Mouse (Mus musculus) WW6 (cell line): ENCODE measurements around the gene Ppox.
A peak's percentile ranks its signal among the peaks of the same experiment; 100 is the strongest.
"Not testable (repeated sequence)": the region's sequence is repeated elsewhere in the genome, so short reads cannot be mapped to it uniquely, and the experiment has no call there.

Experiments used
- DNase-seq: peaks from one replicate; pipeline ENCODE4 v3.0.0-alpha.2; 2013; ENCODE audit warnings: low read depth, low spot score

Ppox gene

DNA sequence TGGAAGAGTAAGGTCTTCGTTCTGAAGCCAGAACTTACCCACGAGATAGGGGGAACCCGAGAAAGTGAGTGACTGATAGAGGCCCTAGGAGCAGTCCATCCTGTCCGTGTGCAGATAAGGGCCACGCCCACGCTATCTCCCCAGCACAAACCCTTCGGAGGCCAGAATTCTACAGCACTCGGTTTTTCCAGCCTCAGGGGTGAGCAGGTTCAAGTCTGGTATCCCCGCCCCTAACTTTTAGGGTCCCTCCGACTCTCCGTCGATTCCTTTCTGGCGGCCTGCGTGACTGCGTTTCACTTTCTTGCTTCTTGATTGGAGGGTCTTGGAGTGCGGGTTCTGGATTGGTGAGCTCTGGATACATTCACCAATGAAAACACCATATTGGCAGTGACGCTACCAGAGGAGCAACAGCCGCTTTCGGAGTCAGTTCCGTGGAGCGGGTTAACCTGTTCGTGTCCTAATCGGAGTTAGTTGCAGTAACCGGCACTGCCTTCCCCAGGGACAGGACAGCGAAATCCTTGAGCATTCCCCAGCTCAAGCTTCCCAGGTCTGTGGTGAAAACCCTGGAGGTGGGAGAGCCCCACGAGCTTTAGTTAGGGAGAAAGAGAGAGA is at the start of gene Ppox:
TSS of gene Ppox (minus strand) at position 271 of the 612 bp plus-strand sequence.
- peak; percentile 87 for DNase-seq

GRCm38 (mm10) chr1:171330216-171330560 is 49.2 kb upstream of the Ppox start:
- no peak for DNase-seq

GRCm38 (mm10) chr1:171329433-171330215 is 48.6 kb upstream of the Ppox start:
- DNase-seq: peak; percentile 70

DNA sequence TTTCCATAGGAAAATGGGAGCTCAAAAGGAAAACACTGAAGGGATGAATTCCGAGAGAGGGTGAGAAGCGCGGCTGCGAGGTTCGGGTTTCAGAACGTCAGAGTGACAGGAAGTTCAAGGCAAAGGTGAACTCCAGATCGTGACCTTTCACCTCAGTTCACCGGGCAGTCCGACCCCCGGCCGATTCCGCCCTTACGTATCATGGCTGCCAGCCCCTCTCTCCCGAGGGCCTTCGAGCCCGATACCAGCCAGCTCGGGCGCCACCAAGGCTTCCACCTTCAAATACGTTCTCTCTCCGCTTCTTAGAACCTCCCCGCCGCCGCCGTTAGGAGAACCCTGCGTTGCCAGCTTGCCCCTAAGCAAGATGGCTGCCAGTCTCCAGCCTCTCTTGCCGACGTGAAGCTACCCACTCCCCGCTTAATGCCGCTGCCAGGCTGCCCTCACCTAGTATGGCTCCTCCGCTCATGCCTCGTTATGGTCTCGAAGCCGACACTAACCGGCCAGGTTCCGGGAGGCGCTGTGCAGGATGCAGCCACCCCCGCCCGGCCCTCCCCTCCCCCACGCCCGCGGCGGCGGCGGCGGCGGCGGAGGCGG is 48.0 kb upstream of the Ppox start, which contains the start of gene Dedd:
TSS of gene Dedd (plus strand) at position 307 of the 594 bp plus-strand sequence.
- DNase-seq: peak; percentile 71

DNA sequence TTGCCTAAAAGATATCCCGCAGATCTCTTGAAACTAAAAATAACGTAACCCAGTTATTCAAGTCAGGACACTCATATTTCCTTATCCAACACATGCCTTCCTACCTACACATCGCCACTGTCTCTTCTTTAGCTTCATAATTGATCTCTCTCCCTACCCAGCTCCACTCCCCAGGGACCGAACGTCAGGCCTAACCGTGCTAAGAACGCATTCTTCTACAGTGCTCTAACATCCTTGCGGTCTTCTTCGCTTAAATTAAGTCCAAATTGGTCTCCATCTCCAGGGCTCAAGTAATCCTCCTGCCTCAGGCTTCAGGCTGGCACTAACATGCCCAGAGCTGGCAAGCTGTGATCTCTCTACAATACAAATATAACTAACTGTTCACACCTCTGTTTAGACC is 47.3 kb upstream of the Ppox start:
- no peak for DNase-seq

DNA sequence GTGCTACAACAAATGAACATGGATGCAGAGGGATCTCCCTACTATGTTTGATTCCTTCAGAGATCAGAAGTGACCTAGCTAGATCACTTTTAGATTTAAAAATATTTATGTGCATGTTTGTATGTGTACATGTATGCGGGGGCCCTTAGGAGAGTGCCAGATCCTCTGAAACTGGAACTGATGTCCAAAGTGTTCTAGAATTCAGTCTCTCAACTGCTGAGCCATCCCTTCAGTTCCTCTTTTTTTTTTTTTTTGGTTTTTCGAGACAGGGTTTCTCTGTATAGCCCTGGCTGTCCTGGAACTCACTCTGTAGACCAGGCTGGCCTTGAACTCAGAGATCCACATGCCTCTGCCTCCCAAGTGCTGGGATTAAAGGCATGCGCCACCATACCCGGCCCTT is 45.6 kb upstream of the Ppox start:
- DNase-seq: not testable (repeated sequence)

DNA sequence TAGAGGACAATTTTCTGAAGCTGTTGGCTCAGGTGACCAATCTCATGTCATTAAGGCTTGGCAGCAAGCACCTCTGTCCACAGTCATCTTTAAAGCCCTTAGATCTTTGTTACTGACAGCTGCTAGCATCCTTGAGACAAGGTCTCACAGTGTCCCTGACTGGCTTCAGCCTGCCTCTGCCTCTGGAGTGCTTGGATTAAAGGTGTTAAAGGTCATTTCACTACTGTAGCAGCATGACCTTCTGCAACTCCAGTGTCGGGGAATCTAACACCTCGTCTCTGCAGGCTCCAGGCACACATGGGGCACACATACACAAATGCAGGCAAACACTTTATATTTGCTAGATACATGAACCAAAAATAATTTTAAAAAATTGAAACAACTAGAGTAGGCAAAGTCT is 44.6 kb upstream of the Ppox start:
- DNase-seq: no peak

DNA sequence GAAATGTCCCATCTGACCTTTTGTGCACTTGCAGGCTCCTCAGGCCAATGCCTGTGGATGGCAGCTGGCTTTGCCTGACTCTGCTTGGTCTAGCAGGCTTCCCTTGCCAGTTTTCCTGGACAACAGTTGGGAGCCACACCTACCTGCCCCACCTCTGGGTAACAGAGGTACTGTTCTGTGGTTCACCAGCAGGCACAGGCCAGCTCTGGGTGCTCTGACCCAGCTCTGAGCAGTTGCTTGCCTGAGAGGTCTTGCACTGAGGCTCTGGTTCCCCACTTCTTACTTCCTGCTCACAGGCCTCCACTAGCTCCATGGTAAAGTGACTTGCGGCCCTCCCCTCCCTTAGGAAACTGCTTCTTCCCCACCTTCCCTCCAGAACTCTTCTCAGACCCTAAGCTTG is 41.0 kb upstream of the Ppox start:
- no peak for DNase-seq

GRCm38 (mm10) chr1:171321415-171321814 is 40.4 kb upstream of the Ppox start:
- no peak for DNase-seq

DNA sequence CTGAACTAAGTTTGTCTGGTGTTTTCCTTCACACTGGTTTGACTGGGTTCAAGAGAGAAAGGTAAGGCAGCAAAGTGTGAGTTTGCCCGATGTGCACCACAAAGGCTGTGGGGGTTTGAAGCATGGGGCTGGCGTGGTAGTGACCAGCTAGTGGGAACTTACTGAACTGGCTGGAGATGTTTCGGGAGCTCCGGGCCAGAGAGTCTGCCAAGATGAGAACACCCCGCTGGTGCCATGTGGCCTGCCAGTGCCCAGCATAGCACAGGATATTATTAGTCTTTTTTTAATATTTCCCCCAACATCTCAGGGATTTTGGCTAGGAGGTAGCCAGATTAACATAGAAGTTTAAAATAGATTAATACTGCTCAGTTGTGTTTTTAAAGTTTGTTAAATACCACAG is 39.2 kb upstream of the Ppox start:
- DNase-seq: no peak

GRCm38 (mm10) chr1:171319748-171320147 is 38.8 kb upstream of the Ppox start:
- peak; percentile 76 for DNase-seq

DNA sequence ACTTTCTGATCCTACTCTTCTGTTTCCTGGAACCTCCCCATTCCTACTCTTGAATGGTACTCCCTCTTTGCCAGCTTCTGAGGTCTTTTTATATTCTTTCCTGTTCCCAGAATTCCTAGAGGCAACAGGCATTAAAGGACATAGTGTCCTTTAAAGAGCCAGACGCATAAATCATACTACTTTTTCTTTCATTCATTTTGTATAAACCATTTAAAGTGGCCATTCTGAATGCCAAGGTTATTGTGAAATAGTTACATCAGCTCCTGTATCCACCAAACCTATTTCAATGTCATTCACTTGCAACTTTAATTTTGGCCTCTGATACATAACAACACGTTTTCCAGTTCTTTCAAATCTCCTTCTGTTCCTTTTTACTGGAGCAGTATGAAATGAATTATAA is 28.3 kb upstream of the Ppox start:
- no peak for DNase-seq

DNA sequence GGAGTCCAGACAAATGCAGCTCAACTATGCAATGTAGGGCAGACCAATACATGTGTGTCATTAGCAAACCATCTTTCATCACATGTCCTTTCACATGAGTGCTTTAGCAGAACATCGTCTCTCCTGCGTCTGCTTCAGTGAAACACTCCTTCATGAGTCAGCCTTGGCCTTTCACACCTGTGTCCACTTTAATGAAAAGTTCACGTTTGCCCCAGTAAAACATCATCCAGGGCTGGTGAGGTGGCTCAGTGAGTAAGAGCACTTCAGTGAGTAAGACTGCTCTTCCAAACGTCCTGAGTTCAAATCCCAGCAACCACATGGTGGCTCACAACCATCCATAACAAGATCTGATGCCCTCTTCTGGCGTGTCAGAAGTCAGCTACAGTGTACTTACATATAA is 25.2 kb upstream of the Ppox start:
- DNase-seq: not testable (repeated sequence)

DNA sequence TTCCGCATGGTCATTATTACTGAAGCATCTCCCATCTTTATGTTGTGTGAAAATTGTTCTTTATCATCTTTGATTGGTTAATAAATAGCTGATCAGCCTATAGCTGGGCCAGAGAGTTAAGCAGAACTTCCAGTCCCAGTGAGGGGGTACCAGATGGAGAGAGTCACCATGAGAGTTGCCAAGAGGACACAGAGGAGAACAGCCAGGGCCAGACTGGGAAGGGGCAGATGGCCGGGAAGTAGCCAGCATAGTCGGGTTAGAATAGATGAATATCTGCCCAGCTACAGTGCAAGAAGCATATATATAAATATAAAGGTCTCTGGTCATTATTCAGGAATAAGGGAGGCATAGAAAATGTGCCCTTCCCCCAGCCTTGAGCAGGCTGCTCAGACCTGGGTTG is 17.2 kb upstream of the Ppox start:
- DNase-seq: no peak

GRCm38 (mm10) chr1:171295063-171295402 is 14.0 kb upstream of the Ppox start:
- no peak for DNase-seq

- DNase-seq: peak; percentile 61
Observed at GRCm38 (mm10) chr1:171294298-171295062, 13.5 kb upstream of the Ppox start, which contains the start of gene Ufc1. TSS of gene Ufc1 (minus strand) at chr1:171295024.

GRCm38 (mm10) chr1:171293906-171294297 is 12.9 kb upstream of the Ppox start:
- DNase-seq: no peak

GRCm38 (mm10) chr1:171293351-171293750 is 12.4 kb upstream of the Ppox start:
- no peak for DNase-seq

DNA sequence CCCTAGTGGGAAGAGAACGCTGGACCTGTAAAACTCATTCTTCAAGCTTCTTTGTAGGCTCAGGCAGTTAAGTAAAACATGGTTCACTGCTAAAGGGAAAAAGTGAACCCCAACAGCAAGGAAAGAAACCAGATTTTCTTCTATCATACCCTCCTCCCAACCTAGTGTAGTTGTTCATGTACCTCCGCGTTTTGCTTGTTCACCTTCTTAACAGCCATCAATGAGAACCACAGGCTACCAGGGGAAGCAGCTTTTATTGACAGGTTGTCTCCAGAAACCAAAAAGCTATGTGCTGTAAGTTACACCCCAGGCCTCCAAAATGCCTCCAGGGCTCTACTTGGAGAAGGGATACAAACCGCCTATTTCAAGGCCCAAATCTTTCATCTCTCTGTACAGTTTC is 7.3 kb upstream of the Ppox start:
- no peak for DNase-seq

DNA sequence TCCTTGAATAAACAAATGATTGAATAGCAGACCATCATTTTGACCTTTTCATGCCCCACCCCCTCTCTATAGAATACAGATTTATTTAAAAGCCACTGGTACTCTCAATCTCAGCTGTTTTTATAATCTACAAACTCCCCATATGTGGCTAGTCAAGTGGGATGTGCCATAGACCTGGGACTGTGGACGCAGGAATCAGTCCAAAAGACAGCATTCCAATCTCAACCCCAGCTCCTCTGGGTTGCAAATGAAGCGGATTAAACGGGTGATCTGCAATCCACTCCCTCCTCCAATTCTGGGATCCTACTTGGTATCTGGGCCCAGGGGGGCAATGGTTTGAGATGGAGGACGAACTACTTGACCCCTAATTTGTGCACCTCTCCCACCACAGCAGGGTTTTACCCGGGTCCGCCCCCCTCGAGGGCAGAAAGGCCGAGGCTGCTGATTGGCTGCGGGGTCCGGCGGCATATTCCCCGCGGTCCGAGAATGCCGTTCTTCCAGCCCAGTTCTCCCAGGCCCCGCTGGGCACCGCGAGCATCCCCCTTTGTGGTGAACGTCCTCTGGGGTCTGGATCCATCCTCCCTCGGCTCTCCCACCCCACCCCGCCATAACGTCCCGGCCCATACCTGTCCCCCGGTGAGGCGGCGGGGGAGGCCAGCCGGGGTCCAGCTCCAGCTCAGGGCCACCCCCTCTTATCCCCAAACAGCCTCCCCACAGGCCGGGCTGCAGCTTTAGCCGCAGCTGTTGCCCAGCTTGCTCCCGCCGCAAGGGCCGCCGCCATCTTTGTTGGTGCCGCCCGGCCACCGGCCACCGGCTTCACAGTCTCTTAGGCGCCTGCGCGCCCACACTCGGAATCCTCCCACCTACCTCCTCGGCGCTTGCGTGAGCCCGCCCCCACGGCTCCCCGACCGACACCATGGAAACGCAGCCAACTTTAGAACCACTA is 6.4 kb upstream of the Ppox start, which contains the start of gene Usp21:
TSS of gene Usp21 (minus strand) at position 856 of the 946 bp plus-strand sequence.
- DNase-seq: peak; percentile 80

DNA sequence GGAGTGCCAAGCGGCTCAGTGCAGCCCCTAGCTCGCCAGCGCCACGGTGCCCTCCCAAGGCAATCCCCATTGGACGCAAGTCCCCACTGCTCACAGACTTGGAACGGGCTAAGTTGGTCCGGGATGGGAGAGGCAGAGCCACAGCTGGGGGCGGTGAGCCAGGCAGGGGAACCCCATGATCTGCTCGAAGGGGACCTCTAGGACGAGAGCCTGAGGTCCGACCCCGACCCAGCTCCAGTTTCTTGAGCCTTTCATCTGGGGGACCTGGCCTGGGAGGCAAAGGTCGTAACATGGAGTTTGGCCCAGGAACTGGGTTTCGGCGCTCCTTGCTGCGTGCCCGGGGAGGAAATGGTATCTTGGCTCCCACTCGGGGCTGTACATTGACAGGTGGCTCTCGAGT is 5.5 kb upstream of the Ppox start:
- DNase-seq: no peak
